Mouse (Mus musculus): ENCODE data around the gene Enpp5. TPM values are rescaled to one million over a fixed set of nuclear protein-coding genes. Genes with fewer than 3 reads are reported as not detected.

Gene Enpp5
- polyA plus RNA-seq, 1 experiment from 2014 or later: 14.8 TPM

GRCm38 (mm10) chr17:44077146-44077842 is 1.3 kb upstream of the Enpp5 start:
- Histone ChIP-seq H3K9me3 (ENCODE audit: control insufficient read depth, low read length) (no peaks in the 10 kb centered on the region), H3K4me1 (replicated peaks; ENCODE audit: control insufficient read depth, insufficient read depth, low read length) (no peaks in the 10 kb centered on the region), H3K27me3 (ENCODE audit: control insufficient read depth, insufficient read depth, low read length) (no peaks in the 10 kb centered on the region), H3K27ac (ENCODE audit: low read depth, low read length) (no peak overlapping the region), H3K4me2 (replicated peaks; ENCODE audit: low read depth, low read length) (no peak overlapping the region), H3K4me3 (ENCODE audit: low read depth, low read length) (no peak overlapping the region), H3K9ac (ENCODE audit: low read depth, low read length) (no peak overlapping the region), H3K36me3 (ENCODE audit: control insufficient read depth, insufficient read depth, low read length) (no peaks in the 10 kb centered on the region)
- WGBS: 83% methylated on average over 12 of the region's 12 CpGs
- DNase-seq (ENCODE audit: low spot score) (no peak), ATAC-seq (ENCODE audit: low FRiP score) (no peak)

GRCm38 (mm10) chr17:44077843-44078160 is 811 bp upstream of the Enpp5 start:
- H3K4me2 ChIP-seq (replicated peaks; ENCODE audit: low read depth, low read length): no peak overlapping the region
- DNase-seq (ENCODE audit: low spot score) (no peak), ATAC-seq (ENCODE audit: low FRiP score) (no peak)
- H3K9ac ChIP-seq (ENCODE audit: low read depth, low read length): no peak overlapping the region
- no peaks in the 10 kb centered on the region for H3K9me3 ChIP-seq (ENCODE audit: control insufficient read depth, low read length)
- 77% methylated on average over 2 of the region's 2 CpGs for WGBS
- no peaks in the 10 kb centered on the region for H3K36me3 ChIP-seq (ENCODE audit: control insufficient read depth, insufficient read depth, low read length)
- H3K27me3 ChIP-seq (ENCODE audit: control insufficient read depth, insufficient read depth, low read length): no peaks in the 10 kb centered on the region
- no peaks in the 10 kb centered on the region for H3K4me1 ChIP-seq (replicated peaks; ENCODE audit: control insufficient read depth, insufficient read depth, low read length)
- H3K27ac ChIP-seq (ENCODE audit: low read depth, low read length): no peak overlapping the region
- H3K4me3 ChIP-seq (ENCODE audit: low read depth, low read length): no peak overlapping the region

- no peak for DNase-seq (ENCODE audit: low spot score)
- Histone ChIP-seq H3K4me3 (ENCODE audit: low read depth, low read length) (no peak overlapping the region), H3K4me1 (replicated peaks; ENCODE audit: control insufficient read depth, insufficient read depth, low read length) (no peaks in the 10 kb centered on the region), H3K27me3 (ENCODE audit: control insufficient read depth, insufficient read depth, low read length) (no peaks in the 10 kb centered on the region), H3K4me2 (replicated peaks; ENCODE audit: low read depth, low read length) (no peak overlapping the region), H3K27ac (ENCODE audit: low read depth, low read length) (no peak overlapping the region), H3K9me3 (ENCODE audit: control insufficient read depth, low read length) (no peaks in the 10 kb centered on the region), H3K36me3 (ENCODE audit: control insufficient read depth, insufficient read depth, low read length) (no peaks in the 10 kb centered on the region), H3K9ac (ENCODE audit: low read depth, low read length) (no peak overlapping the region)
- WGBS: 84% methylated on average over 4 of the region's 4 CpGs
- ATAC-seq (ENCODE audit: low FRiP score): no peak
Observed at GRCm38 (mm10) chr17:44083156-44083555, 4.5 kb downstream of the Enpp5 start.

GRCm38 (mm10) chr17:44088226-44088625 is 9.6 kb downstream of the Enpp5 start:
- no peak for ATAC-seq (ENCODE audit: low FRiP score)
- no peaks in the 10 kb centered on the region for H3K4me1 ChIP-seq (replicated peaks; ENCODE audit: control insufficient read depth, insufficient read depth, low read length)
- WGBS: 90% methylated on average over 3 of the region's 3 CpGs

GRCm38 (mm10) chr17:44090916-44091315 is 12.3 kb downstream of the Enpp5 start:
- 79% methylated on average over 2 of the region's 2 CpGs for WGBS

More at GRCm38 (mm10) chr17:44088226-44088625, 9.6 kb downstream of the Enpp5 start:
- Histone ChIP-seq H3K4me3 (ENCODE audit: low read depth, low read length) (no peak overlapping the region), H3K4me2 (replicated peaks; ENCODE audit: low read depth, low read length) (no peak overlapping the region), H3K9me3 (ENCODE audit: control insufficient read depth, low read length) (no peaks in the 10 kb centered on the region), H3K27ac (ENCODE audit: low read depth, low read length) (no peak overlapping the region), H3K27me3 (ENCODE audit: control insufficient read depth, insufficient read depth, low read length) (no peaks in the 10 kb centered on the region), H3K9ac (ENCODE audit: low read depth, low read length) (no peak overlapping the region), H3K36me3 (ENCODE audit: control insufficient read depth, insufficient read depth, low read length) (no peaks in the 10 kb centered on the region)
- no peak for DNase-seq (ENCODE audit: low spot score)

GRCm38 (mm10) chr17:44091512-44091911 is 12.9 kb downstream of the Enpp5 start:
- no peak overlapping the region for H3K4me2 ChIP-seq (replicated peaks; ENCODE audit: low read depth, low read length)
- DNase-seq (ENCODE audit: low spot score): no peak
- 40% methylated on average over 2 of the region's 2 CpGs for WGBS
- no peaks in the 10 kb centered on the region for H3K4me1 ChIP-seq (replicated peaks; ENCODE audit: control insufficient read depth, insufficient read depth, low read length)
- H3K9me3 ChIP-seq (ENCODE audit: control insufficient read depth, low read length): no peaks in the 10 kb centered on the region
- H3K9ac ChIP-seq (ENCODE audit: low read depth, low read length): no peak overlapping the region
- H3K27me3 ChIP-seq (ENCODE audit: control insufficient read depth, insufficient read depth, low read length): no peaks in the 10 kb centered on the region
- no peaks in the 10 kb centered on the region for H3K36me3 ChIP-seq (ENCODE audit: control insufficient read depth, insufficient read depth, low read length)
- no peak overlapping the region for H3K27ac ChIP-seq (ENCODE audit: low read depth, low read length)
- no peak for ATAC-seq (ENCODE audit: low FRiP score)
- H3K4me3 ChIP-seq (ENCODE audit: low read depth, low read length): no peak overlapping the region

More at GRCm38 (mm10) chr17:44090916-44091315, 12.3 kb downstream of the Enpp5 start:
- no peak overlapping the region for H3K4me3 ChIP-seq (ENCODE audit: low read depth, low read length)
- H3K4me1 ChIP-seq (replicated peaks; ENCODE audit: control insufficient read depth, insufficient read depth, low read length): no peaks in the 10 kb centered on the region
- H3K9me3 ChIP-seq (ENCODE audit: control insufficient read depth, low read length): no peaks in the 10 kb centered on the region
- H3K36me3 ChIP-seq (ENCODE audit: control insufficient read depth, insufficient read depth, low read length): no peaks in the 10 kb centered on the region
- H3K27ac ChIP-seq (ENCODE audit: low read depth, low read length): no peak overlapping the region
- H3K4me2 ChIP-seq (replicated peaks; ENCODE audit: low read depth, low read length): no peak overlapping the region
- DNase-seq (ENCODE audit: low spot score) (no peak), ATAC-seq (ENCODE audit: low FRiP score) (no peak)
- no peak overlapping the region for H3K9ac ChIP-seq (ENCODE audit: low read depth, low read length)
- H3K27me3 ChIP-seq (ENCODE audit: control insufficient read depth, insufficient read depth, low read length): no peaks in the 10 kb centered on the region

- no peak for DNase-seq (ENCODE audit: low spot score)
- no peak overlapping the region for H3K4me2 ChIP-seq (replicated peaks; ENCODE audit: low read depth, low read length)
- no peaks in the 10 kb centered on the region for H3K36me3 ChIP-seq (ENCODE audit: control insufficient read depth, insufficient read depth, low read length)
- no peaks in the 10 kb centered on the region for H3K4me1 ChIP-seq (replicated peaks; ENCODE audit: control insufficient read depth, insufficient read depth, low read length)
- no peak overlapping the region for H3K9ac ChIP-seq (ENCODE audit: low read depth, low read length)
- H3K9me3 ChIP-seq (ENCODE audit: control insufficient read depth, low read length): no peaks in the 10 kb centered on the region
- no peak for ATAC-seq (ENCODE audit: low FRiP score)
- WGBS: 83% methylated on average over 4 of the region's 4 CpGs
- H3K27me3 ChIP-seq (ENCODE audit: control insufficient read depth, insufficient read depth, low read length): no peaks in the 10 kb centered on the region
- no peak overlapping the region for H3K4me3 ChIP-seq (ENCODE audit: low read depth, low read length)
- no peak overlapping the region for H3K27ac ChIP-seq (ENCODE audit: low read depth, low read length)
Observed at GRCm38 (mm10) chr17:44100486-44100885, 21.9 kb downstream of the Enpp5 start.

- no peak overlapping the region for H3K4me2 ChIP-seq (replicated peaks; ENCODE audit: low read depth, low read length)
- 90% methylated on average over 9 of the region's 9 CpGs for WGBS
- ATAC-seq (ENCODE audit: low FRiP score): no peak
Observed at GRCm38 (mm10) chr17:44100906-44101305, 22.3 kb downstream of the Enpp5 start.

GRCm38 (mm10) chr17:44101961-44102360 is 23.3 kb downstream of the Enpp5 start:
- no peaks in the 10 kb centered on the region for H3K27me3 ChIP-seq (ENCODE audit: control insufficient read depth, insufficient read depth, low read length)
- H3K27ac ChIP-seq (ENCODE audit: low read depth, low read length): no peak overlapping the region
- ATAC-seq (ENCODE audit: low FRiP score) (no peak), DNase-seq (ENCODE audit: low spot score) (no peak)
- 94% methylated on average over 10 of the region's 10 CpGs for WGBS
- no peaks in the 10 kb centered on the region for H3K36me3 ChIP-seq (ENCODE audit: control insufficient read depth, insufficient read depth, low read length)
- H3K9me3 ChIP-seq (ENCODE audit: control insufficient read depth, low read length): no peaks in the 10 kb centered on the region
- H3K4me1 ChIP-seq (replicated peaks; ENCODE audit: control insufficient read depth, insufficient read depth, low read length): no peaks in the 10 kb centered on the region
- H3K4me2 ChIP-seq (replicated peaks; ENCODE audit: low read depth, low read length): no peak overlapping the region
- no peak overlapping the region for H3K4me3 ChIP-seq (ENCODE audit: low read depth, low read length)
- no peak overlapping the region for H3K9ac ChIP-seq (ENCODE audit: low read depth, low read length)

More at GRCm38 (mm10) chr17:44100906-44101305, 22.3 kb downstream of the Enpp5 start:
- no peak for DNase-seq (ENCODE audit: low spot score)
- Histone ChIP-seq H3K36me3 (ENCODE audit: control insufficient read depth, insufficient read depth, low read length) (no peaks in the 10 kb centered on the region), H3K4me3 (ENCODE audit: low read depth, low read length) (no peak overlapping the region), H3K27me3 (ENCODE audit: control insufficient read depth, insufficient read depth, low read length) (no peaks in the 10 kb centered on the region), H3K9ac (ENCODE audit: low read depth, low read length) (no peak overlapping the region), H3K4me1 (replicated peaks; ENCODE audit: control insufficient read depth, insufficient read depth, low read length) (no peaks in the 10 kb centered on the region), H3K9me3 (ENCODE audit: control insufficient read depth, low read length) (no peaks in the 10 kb centered on the region), H3K27ac (ENCODE audit: low read depth, low read length) (no peak overlapping the region)
